In the genomic region with DNA sequence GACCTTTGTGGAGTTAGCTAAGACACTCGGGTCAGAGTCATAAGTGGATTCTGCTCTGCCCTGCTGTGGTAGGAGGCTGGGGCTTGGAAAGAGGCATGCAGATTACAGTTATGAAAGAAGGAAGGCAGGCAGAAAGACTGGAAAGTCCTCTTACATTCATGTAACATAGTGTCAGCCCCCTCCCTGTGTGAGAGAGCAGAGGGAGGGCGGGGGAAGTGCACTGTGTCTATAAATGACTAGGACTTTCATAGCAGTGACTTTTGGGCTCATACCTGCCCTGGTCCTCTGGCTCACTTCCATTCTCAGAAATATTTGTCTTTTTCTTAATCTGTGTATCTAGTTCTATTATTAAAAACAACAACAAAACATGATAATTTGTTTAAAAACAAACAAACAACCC, we compare ENCODE assay signal across 13 mouse cellular contexts. TPM values are rescaled to one million over a fixed set of nuclear protein-coding genes. Genes with fewer than 3 reads are reported as not detected.
DNase-seq lines count a peak whose midpoint lies in the region; ATAC-seq and TF ChIP-seq lines count a peak whose summit lies in the region.
"Had no signal": no experiment of that assay in that cellular context is flagged by ENCODE, and none has a peak within 500 bp of the region (broad histone marks: within the 10 kb centered on the region; RNA-seq: fewer than 3 reads in every experiment).

No protein-coding gene starts in this region.

- H3K27me3 ChIP-seq in heart, postnatal 0 days (ENCODE audit: control insufficient read depth, insufficient read depth, low read length), result no peaks in the 10 kb centered on the region
- no peaks in the 10 kb centered on the region for H3K27me3 ChIP-seq in liver, embryonic 11.5 days (replicated peaks; ENCODE audit: control insufficient read depth, insufficient read depth, low read length)
- H3K27me3 ChIP-seq in stomach, embryonic 15.5 days (replicated peaks), result no peaks in the 10 kb centered on the region
- no peaks in the 10 kb centered on the region for H3K27me3 ChIP-seq in forebrain, embryonic 12.5 days
- H3K27me3 ChIP-seq: embryonic facial prominence, embryonic 13.5 days; megakaryocyte, embryonic 14.5 days had no signal

- intact Hi-C loops in heart, postnatal 14 days (cut with DNase I), result no loop called here

- WGBS in heart, postnatal 0 days, result 67% methylated on average over 2 of the region's 2 CpGs
- 79% methylated on average over 2 of the region's 2 CpGs for WGBS in liver, embryonic 11.5 days
- WGBS in stomach, embryonic 15.5 days, result 70% methylated on average over 2 of the region's 2 CpGs
- 85% methylated on average over 2 of the region's 2 CpGs for WGBS in forebrain, embryonic 12.5 days

- DNase-seq in heart, postnatal 0 days (ENCODE audit: low spot score), result no peak
- DNase-seq in heart, postnatal 14 days, result no peak
- no peak for DNase-seq in liver, embryonic 11.5 days (ENCODE audit: low spot score)
- DNase-seq in cerebellum, adult 9-11 months, result no peak
- DNase-seq: cerebellum, adult 2 months; heart, postnatal 4 days; kidney, postnatal 14 days; lung, embryonic 14.5 days had no signal

- no peak overlapping the region for H3K27ac ChIP-seq in heart, postnatal 0 days (ENCODE audit: low read depth)
- H3K27ac ChIP-seq in liver, embryonic 11.5 days (ENCODE audit: low read depth, low read length), result no peak overlapping the region
- H3K27ac ChIP-seq in stomach, embryonic 15.5 days, result peak overlapping the region; percentile 2; the same call in 1 of the 2 replicates
- no peak overlapping the region for H3K27ac ChIP-seq in forebrain, embryonic 12.5 days
- H3K27ac ChIP-seq: embryonic facial prominence, embryonic 13.5 days had no signal

- H3K9me3 ChIP-seq in heart, postnatal 0 days (replicated peaks; ENCODE audit: control insufficient read depth, low read length), result no peaks in the 10 kb centered on the region
- no peaks in the 10 kb centered on the region for H3K9me3 ChIP-seq in liver, embryonic 11.5 days (ENCODE audit: control insufficient read depth, low read length)
- H3K9me3 ChIP-seq in stomach, embryonic 15.5 days, result no peaks in the 10 kb centered on the region
- no peaks in the 10 kb centered on the region for H3K9me3 ChIP-seq in forebrain, embryonic 12.5 days
- H3K9me3 ChIP-seq: embryonic facial prominence, embryonic 13.5 days had no signal

- no peak overlapping the region for H3K4me3 ChIP-seq in heart, postnatal 0 days (ENCODE audit: low read depth, low read length)
- no peak overlapping the region for H3K4me3 ChIP-seq in liver, embryonic 11.5 days (ENCODE audit: low read depth, low read length)
- no peak overlapping the region for H3K4me3 ChIP-seq in stomach, embryonic 15.5 days (replicated peaks)
- H3K4me3 ChIP-seq in forebrain, embryonic 12.5 days (replicated peaks), result no peak overlapping the region
- H3K4me3 ChIP-seq: embryonic facial prominence, embryonic 13.5 days; megakaryocyte, embryonic 14.5 days had no signal

- no peak for TF ChIP-seq EP300 in heart, postnatal 0 days (IDR thresholded peaks at IDR 0.05; ENCODE audit: low read depth)

- H3K36me3 ChIP-seq in heart, postnatal 0 days (replicated peaks; ENCODE audit: control insufficient read depth, insufficient read depth, low read length), result no peaks in the 10 kb centered on the region
- peaks cover 2% of the 10 kb centered on the region; the same call in 1 of the 2 replicates for H3K36me3 ChIP-seq in liver, embryonic 11.5 days (ENCODE audit: control insufficient read depth, insufficient read depth, low read length)
- no peaks in the 10 kb centered on the region for H3K36me3 ChIP-seq in stomach, embryonic 15.5 days
- H3K36me3 ChIP-seq in forebrain, embryonic 12.5 days (replicated peaks), result peaks cover 4% of the 10 kb centered on the region; the same call in 1 of the 2 replicates

- H3K4me1 ChIP-seq in heart, postnatal 0 days (ENCODE audit: control insufficient read depth, insufficient read depth), result no peaks in the 10 kb centered on the region
- H3K4me1 ChIP-seq in liver, embryonic 11.5 days (replicated peaks; ENCODE audit: control insufficient read depth, insufficient read depth, low read length), result peaks cover 9% of the 10 kb centered on the region
- no peaks in the 10 kb centered on the region for H3K4me1 ChIP-seq in stomach, embryonic 15.5 days
- H3K4me1 ChIP-seq in forebrain, embryonic 12.5 days, result 0 out of 2 replicates have a peak, but pooled peaks cover 3% of the 10 kb centered on the region

- no peak overlapping the region for H3K9ac ChIP-seq in heart, postnatal 0 days (replicated peaks; ENCODE audit: low read depth, low read length)
- H3K9ac ChIP-seq in liver, embryonic 11.5 days (ENCODE audit: low read depth, low read length), result no peak overlapping the region
- no peak overlapping the region for H3K9ac ChIP-seq in stomach, embryonic 15.5 days
- H3K9ac ChIP-seq in forebrain, embryonic 12.5 days, result no peak overlapping the region
- H3K9ac ChIP-seq: embryonic facial prominence, embryonic 13.5 days; lung, embryonic 14.5 days had no signal

- no peak for TF ChIP-seq CTCF in heart, postnatal 0 days (IDR thresholded peaks at IDR 0.05; ENCODE audit: low read depth)

- H3K4me2 ChIP-seq in heart, postnatal 0 days (ENCODE audit: low read depth, low read length), result no peak overlapping the region
- no peak overlapping the region for H3K4me2 ChIP-seq in liver, embryonic 11.5 days
- H3K4me2 ChIP-seq in stomach, embryonic 15.5 days, result no peak overlapping the region
- no peak overlapping the region for H3K4me2 ChIP-seq in forebrain, embryonic 12.5 days
- H3K4me2 ChIP-seq: embryonic facial prominence, embryonic 13.5 days; lung, embryonic 14.5 days had no signal

- peak; percentile 20; the same call in 1 of the 2 replicates for ATAC-seq in heart, postnatal 0 days (ENCODE audit: insufficient read depth, low read depth)
- peak; percentile 28 for ATAC-seq in activated CD4-positive, CD25-positive, alpha-beta regulatory T cell, adult 4 months
- peak; percentile 13; the same call in 1 of the 2 replicates for ATAC-seq in liver, embryonic 11.5 days (replicated peaks; ENCODE audit: low FRiP score)
- peak; percentile 65; the same call in 1 of the 2 replicates for ATAC-seq in stomach, embryonic 15.5 days (ENCODE audit: insufficient read depth, low FRiP score, low read depth)
- ATAC-seq in forebrain, embryonic 12.5 days (ENCODE audit: low FRiP score), result no peak

RNA-seq across cellular contexts. Expression of gene Elovl6, which starts 33.9 kb away (rescaled TPM):
- total RNA-seq in heart, postnatal 0 days (2014; rRNA removed; ENCODE audit: low replicate concordance), result 2.4 and 5.2 TPM in 2 replicates
- 2.9 TPM in 2 replicates for polyA plus RNA-seq in heart, postnatal 0 days (2015; fragmentation: Nextera tagmentation; extraction: Ambion mirVana)
- 1 to 10 TPM; 1.9 to 2.6 TPM for total RNA-seq in heart, postnatal 14 days (2021)
- 10 to 100 TPM; 11.0 to 11.3 TPM for polyA plus RNA-seq in activated CD4-positive, CD25-positive, alpha-beta regulatory T cell, adult 4 months (2017; shearing (Covaris generic))
- 26.6 and 28.3 TPM in 2 replicates for polyA plus RNA-seq in liver, embryonic 11.5 days (2014; fragmentation: Nextera tagmentation; extraction: Ambion mirVana)
- 31.7 and 41.2 TPM in 2 replicates for polyA plus RNA-seq in stomach, embryonic 15.5 days (2015; fragmentation: Nextera tagmentation; extraction: Ambion mirVana)
- polyA plus RNA-seq in forebrain, embryonic 12.5 days (2016; fragmentation: Nextera tagmentation; extraction: Ambion mirVana), result 34.6 and 37.4 TPM in 2 replicates
